10 mouse cellular contexts compared by ENCODE assay signal in the genomic region with DNA sequence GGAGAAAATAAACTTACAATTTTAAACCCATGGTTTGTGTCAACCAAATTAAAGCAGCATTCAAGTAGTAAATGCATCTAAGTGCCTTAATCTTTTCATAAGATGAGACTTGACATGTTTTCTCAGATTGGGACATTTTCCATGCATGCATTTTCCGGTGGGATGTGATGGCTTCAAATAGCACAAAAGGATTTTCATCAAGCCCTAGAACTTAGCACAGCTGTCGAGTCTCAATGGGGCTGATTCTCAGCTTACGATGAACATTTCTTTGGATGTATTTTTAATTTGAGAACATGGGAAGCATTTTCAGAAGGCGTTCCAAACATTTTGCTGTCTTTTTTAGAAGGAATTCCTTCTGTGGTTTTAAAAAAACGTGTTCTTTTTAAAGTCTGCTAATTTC. TPM values are rescaled to one million over a fixed set of nuclear protein-coding genes. Genes with fewer than 3 reads are reported as not detected.
DNase-seq lines count a peak whose midpoint lies in the region; ATAC-seq and TF ChIP-seq lines count a peak whose summit lies in the region.
"Had no signal": no experiment of that assay in that cellular context is flagged by ENCODE, and none has a peak within 500 bp of the region (broad histone marks: within the 10 kb centered on the region; RNA-seq: fewer than 3 reads in every experiment).

No protein-coding gene starts in this region.

- H3K9ac ChIP-seq in liver, embryonic 12.5 days: no peak overlapping the region
- H3K9ac ChIP-seq in liver, embryonic 11.5 days (ENCODE audit: low read depth, low read length): no peak overlapping the region
- 0 out of 2 replicates have a peak overlapping the region, but pooled peaks have one; percentile 16 for H3K9ac ChIP-seq in liver, postnatal 0 days (replicated peaks)
- H3K9ac ChIP-seq: hindbrain, embryonic 13.5 days had no signal

- no peak overlapping the region for H3K4me3 ChIP-seq in liver, embryonic 12.5 days
- H3K4me3 ChIP-seq in liver, embryonic 11.5 days (ENCODE audit: low read depth, low read length): no peak overlapping the region
- H3K4me3 ChIP-seq in bone marrow macrophage, adult 2 months (ENCODE audit: insufficient read depth, low read length): peak overlapping the region; percentile 59
- H3K4me3 ChIP-seq in liver, postnatal 0 days (ENCODE audit: low read depth, low read length): peak overlapping the region; percentile 1; the same call in 1 of the 2 replicates
- H3K4me3 ChIP-seq: hindbrain, embryonic 13.5 days had no signal

- no peak for TF ChIP-seq POLR2A in bone marrow macrophage, adult 2 months (IDR thresholded peaks at IDR 0.05; ENCODE audit: borderline replicate concordance, low read depth, low read length)

- H3K4me2 ChIP-seq in liver, embryonic 12.5 days: peak overlapping the region; percentile 16; the same call in 1 of the 2 replicates
- no peak overlapping the region for H3K4me2 ChIP-seq in liver, embryonic 11.5 days
- H3K4me2 ChIP-seq in liver, postnatal 0 days (ENCODE audit: low read depth, low read length): peak overlapping the region; percentile 23; the same call in 1 of the 2 replicates
- H3K4me2 ChIP-seq: hindbrain, embryonic 13.5 days had no signal

- no peak for TF ChIP-seq EP300 in liver, postnatal 0 days (IDR thresholded peaks at IDR 0.05; ENCODE audit: low read depth)

- no peaks in the 10 kb centered on the region for H3K27me3 ChIP-seq in liver, embryonic 12.5 days (replicated peaks)
- no peaks in the 10 kb centered on the region for H3K27me3 ChIP-seq in liver, embryonic 11.5 days (replicated peaks; ENCODE audit: control insufficient read depth, insufficient read depth, low read length)
- no peaks in the 10 kb centered on the region for H3K27me3 ChIP-seq in liver, postnatal 0 days (ENCODE audit: insufficient read depth, low read length)
- H3K27me3 ChIP-seq: hindbrain, embryonic 13.5 days had no signal

- no peaks in the 10 kb centered on the region for H3K9me3 ChIP-seq in liver, embryonic 12.5 days (replicated peaks)
- H3K9me3 ChIP-seq in liver, embryonic 11.5 days (ENCODE audit: control insufficient read depth, low read length): no peaks in the 10 kb centered on the region
- H3K9me3 ChIP-seq in liver, postnatal 0 days (ENCODE audit: low read length): no peaks in the 10 kb centered on the region
- H3K9me3 ChIP-seq: hindbrain, embryonic 13.5 days had no signal

- no peak for DNase-seq in frontal cortex, postnatal 36 days (ENCODE audit: low spot score in 2 of 2)
- no peak for DNase-seq in liver, embryonic 11.5 days (ENCODE audit: low spot score)
- no peak for DNase-seq in liver, postnatal 0 days
- DNase-seq in ovary, postnatal 10 days (ENCODE audit: low spot score): no peak
- DNase-seq in adrenal gland, adult (ENCODE audit: inconsistent age in 2 of 2, low spot score in 1 of 2): no peak
- DNase-seq: midbrain, embryonic 14.5 days had no signal

- 40% methylated on average over 5 of the region's 5 CpGs for WGBS in liver, embryonic 12.5 days (ENCODE audit: insufficient replicate concordance)
- WGBS in liver, embryonic 11.5 days: 47% methylated on average over 5 of the region's 5 CpGs
- 43% methylated on average over 5 of the region's 5 CpGs for WGBS in liver, postnatal 0 days (ENCODE audit: insufficient replicate concordance)

- TF ChIP-seq CTCF in bone marrow macrophage, adult 2 months (IDR thresholded peaks at IDR 0.05; ENCODE audit: low read depth, low read length): no peak
- TF ChIP-seq CTCF in liver, postnatal 0 days (IDR thresholded peaks at IDR 0.05; ENCODE audit: low read depth): no peak

- H3K27ac ChIP-seq in liver, embryonic 12.5 days: no peak overlapping the region
- no peak overlapping the region for H3K27ac ChIP-seq in liver, embryonic 11.5 days (ENCODE audit: low read depth, low read length)
- peak overlapping the region; percentile 55 for H3K27ac ChIP-seq in bone marrow macrophage, adult 2 months (ENCODE audit: insufficient read depth, low read depth, low read length)
- peak overlapping the region; percentile 55 for H3K27ac ChIP-seq in liver, postnatal 0 days (ENCODE audit: low read depth)
- H3K27ac ChIP-seq: hindbrain, embryonic 13.5 days had no signal

- peak; percentile 34 for ATAC-seq in frontal cortex, adult (ENCODE audit: low TSS enrichment)
- no peak for ATAC-seq in liver, embryonic 12.5 days
- ATAC-seq in liver, embryonic 11.5 days (replicated peaks; ENCODE audit: low FRiP score): no peak
- ATAC-seq in liver, postnatal 0 days: no peak

- no peaks in the 10 kb centered on the region for H3K36me3 ChIP-seq in liver, embryonic 12.5 days
- H3K36me3 ChIP-seq in liver, embryonic 11.5 days (ENCODE audit: control insufficient read depth, insufficient read depth, low read length): no peaks in the 10 kb centered on the region
- H3K36me3 ChIP-seq in liver, postnatal 0 days (replicated peaks; ENCODE audit: insufficient read depth, low read length): no peaks in the 10 kb centered on the region
- H3K36me3 ChIP-seq: hindbrain, embryonic 13.5 days had no signal

- peaks cover 11% of the 10 kb centered on the region; the same call in 1 of the 2 replicates for H3K4me1 ChIP-seq in liver, embryonic 12.5 days
- no peaks in the 10 kb centered on the region for H3K4me1 ChIP-seq in liver, embryonic 11.5 days (replicated peaks; ENCODE audit: control insufficient read depth, insufficient read depth, low read length)
- 0 out of 2 replicates have a peak, but pooled peaks cover 2% of the 10 kb centered on the region for H3K4me1 ChIP-seq in bone marrow macrophage, adult 2 months (ENCODE audit: control insufficient read depth, insufficient read depth, low read length)
- H3K4me1 ChIP-seq in liver, postnatal 0 days (ENCODE audit: insufficient read depth): no peaks in the 10 kb centered on the region
- H3K4me1 ChIP-seq: hindbrain, embryonic 13.5 days had no signal

RNA-seq across cellular contexts. Expression of gene P2ry10b, which starts 1.3 kb away (rescaled TPM):
- 0.62 and 0.79 TPM in 2 replicates for polyA plus RNA-seq in liver, embryonic 12.5 days (2016; fragmentation: Nextera tagmentation; extraction: Ambion mirVana)
- polyA plus RNA-seq in liver, embryonic 11.5 days (2014; fragmentation: Nextera tagmentation; extraction: Ambion mirVana): 0.74 and 0.82 TPM in 2 replicates
- polyA plus RNA-seq in bone marrow macrophage, adult 2 months (2012; ENCODE audit: insufficient read depth, insufficient read length, missing spikeins): 17.1 and 20.6 TPM in 2 replicates
- 0.70 and 1.00 TPM in 2 replicates for polyA plus RNA-seq in liver, postnatal 0 days (2015; fragmentation: Nextera tagmentation; extraction: Ambion mirVana)

Comparison
In these comparisons a context has a peak if more than half of its experiments do, and no peak if none do; other contexts are left out.
1. H3K27ac ChIP-seq: peak in bone marrow macrophage, adult 2 months (single experiment) and liver, postnatal 0 days (single experiment); none in liver, embryonic 12.5 days (single experiment) and liver, embryonic 11.5 days (single experiment).
2. H3K4me3 ChIP-seq: peak in bone marrow macrophage, adult 2 months (single experiment) and liver, postnatal 0 days (single experiment); none in liver, embryonic 12.5 days (single experiment) and liver, embryonic 11.5 days (single experiment).